Mouse (Mus musculus) neural tube, embryonic 12.5 days (tissue): ENCODE results near the gene 1810062G17Rik. TPM values are rescaled to one million over a fixed set of nuclear protein-coding genes. Genes with fewer than 3 reads are reported as not detected.

Experiments
- ATAC-seq: fragments of 200-750 bp; cut with Nextera tagmentation; 2 replicates; pipeline ENCODE4 v1.8.0; 2017; ENCODE audit warnings: low read depth, mild to moderate bottlenecking, moderate TSS enrichment, moderate library complexity; ENCODE audit not compliant: low FRiP score
- H3K27ac ChIP-seq: fragments of 300-500 bp; sonication (generic); 2 replicates; pipeline ENCODE4 v1.5.1; 2016
- H3K27me3 ChIP-seq: fragments of 300-500 bp; sonication (generic); replicated peaks from 2 replicates; pipeline ENCODE4 v1.6.1; 2016; ENCODE audit warnings: mild to moderate bottlenecking
- H3K36me3 ChIP-seq: fragments of 300-500 bp; sonication (generic); 2 replicates; pipeline ENCODE4 v1.6.1; 2016; ENCODE audit warnings: mild to moderate bottlenecking
- H3K4me1 ChIP-seq: fragments of 300-500 bp; sonication (generic); 2 replicates; pipeline ENCODE4 v1.6.1; 2016
- H3K4me2 ChIP-seq: fragments of 300-500 bp; sonication (generic); replicated peaks from 2 replicates; pipeline ENCODE4 v1.6.1; 2016; ENCODE audit warnings: mild to moderate bottlenecking
- H3K4me3 ChIP-seq: fragments of 300-500 bp; sonication (generic); 2 replicates; pipeline ENCODE4 v1.5.1; 2016
- H3K9ac ChIP-seq: fragments of 300-500 bp; sonication (generic); 2 replicates; pipeline ENCODE4 v1.6.1; 2016; ENCODE audit warnings: mild to moderate bottlenecking
- H3K9me3 ChIP-seq: fragments of 300-500 bp; sonication (generic); 2 replicates; pipeline ENCODE4 v1.6.1; 2016; ENCODE audit warnings: mild to moderate bottlenecking
- whole genome bisulfite sequencing: fragments of 180-500 bp; shearing (Covaris S2); methylation state at CpG from one replicate; pipeline ENCODE4 v1.1.7; 2016; 5-methylcytosine and 5-hydroxymethylcytosine counted together
- polyA plus RNA-seq: library from polyadenylated mRNA; unstranded; fragments of >200 nt; fragmentation: Nextera tagmentation; extraction: Ambion mirVana; gene quantifications from 2 replicates; pipeline ENCODE4 v1.2.1, GENCODE M21; 2016

Gene 1810062G17Rik
- 0.22 and 0.45 TPM in 2 replicates for polyA plus RNA-seq

DNA sequence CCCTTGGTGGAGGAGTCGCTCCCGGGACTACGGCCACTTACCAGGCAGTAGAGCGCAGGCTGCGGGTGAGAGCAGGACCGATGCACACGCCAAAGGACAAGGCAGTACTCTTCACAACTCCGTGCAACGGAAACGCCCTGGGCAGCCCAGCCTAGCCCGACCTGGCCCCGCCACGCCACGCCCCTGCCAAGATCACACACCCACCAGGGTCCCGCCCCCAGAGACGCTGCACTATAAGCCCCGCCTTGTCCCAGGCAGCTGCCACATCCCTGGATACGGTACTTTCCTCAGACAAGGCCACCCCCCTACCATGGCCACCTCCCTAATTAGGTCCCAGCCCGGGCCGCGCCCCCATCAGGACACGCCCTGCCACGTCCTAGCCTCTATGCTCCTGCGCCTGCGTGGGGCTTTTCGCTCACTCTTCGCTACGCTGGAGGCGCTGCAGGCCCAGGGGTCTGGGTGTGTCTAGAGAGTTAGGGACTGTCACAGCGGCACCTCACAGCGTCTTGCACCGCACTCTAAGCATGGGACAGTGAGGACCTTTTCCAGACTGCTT, at the start of gene 1810062G17Rik, which contains the start of gene Anxa5:
Gene 1810062G17Rik (plus strand): TSS at position 406 of the 556 bp plus-strand sequence.
Gene Anxa5 (minus strand): TSS at position 363 of the 556 bp plus-strand sequence.
- peaks cover 14% of the 10 kb centered on the region for H3K4me1 ChIP-seq
- WGBS, result under 1% methylated on average over 32 of the region's 32 CpGs
- peak within 1 kb of the TSS; percentile 54 for H3K9ac ChIP-seq
- no peaks in the 10 kb centered on the region for H3K9me3 ChIP-seq
- H3K36me3 ChIP-seq, result no peaks in the 10 kb centered on the region
- peak within 1 kb of the TSS; percentile 94 for H3K4me2 ChIP-seq
- no peak within 1 kb of the TSS for H3K27ac ChIP-seq
- ATAC-seq, result peak; percentile 97
- H3K27me3 ChIP-seq, result no peaks in the 10 kb centered on the region
- H3K4me3 ChIP-seq, result peak within 1 kb of the TSS; percentile 61

DNA sequence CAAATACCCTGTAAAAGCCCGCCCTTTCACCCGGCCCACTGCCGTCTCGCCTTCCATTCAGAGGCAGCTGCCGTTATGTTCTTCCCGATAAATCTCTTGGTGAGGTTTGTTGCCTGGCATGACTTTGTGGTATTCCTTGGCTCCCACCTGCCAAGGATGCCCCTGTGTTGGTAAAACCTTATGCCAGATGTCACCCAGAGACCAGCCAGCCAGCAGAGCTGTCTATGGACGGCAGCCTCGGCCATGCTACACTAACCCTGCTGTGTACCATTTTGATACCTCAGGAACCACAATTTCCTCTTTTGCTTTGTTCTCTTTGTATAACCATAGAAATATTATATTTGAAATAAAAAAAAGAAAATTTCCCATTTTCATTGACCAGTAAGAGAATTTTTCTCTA, 48.4 kb upstream of the 1810062G17Rik start:
- Histone ChIP-seq H3K27me3 (no peaks in the 10 kb centered on the region), H3K4me2 (no peak overlapping the region), H3K4me3 (no peak overlapping the region), H3K9ac (no peak overlapping the region), H3K36me3 (no peaks in the 10 kb centered on the region), H3K9me3 (no peaks in the 10 kb centered on the region), H3K27ac (no peak overlapping the region), H3K4me1 (no peaks in the 10 kb centered on the region)
- WGBS, result 96% methylated on average over 8 of the region's 8 CpGs
- no peak for ATAC-seq

DNA sequence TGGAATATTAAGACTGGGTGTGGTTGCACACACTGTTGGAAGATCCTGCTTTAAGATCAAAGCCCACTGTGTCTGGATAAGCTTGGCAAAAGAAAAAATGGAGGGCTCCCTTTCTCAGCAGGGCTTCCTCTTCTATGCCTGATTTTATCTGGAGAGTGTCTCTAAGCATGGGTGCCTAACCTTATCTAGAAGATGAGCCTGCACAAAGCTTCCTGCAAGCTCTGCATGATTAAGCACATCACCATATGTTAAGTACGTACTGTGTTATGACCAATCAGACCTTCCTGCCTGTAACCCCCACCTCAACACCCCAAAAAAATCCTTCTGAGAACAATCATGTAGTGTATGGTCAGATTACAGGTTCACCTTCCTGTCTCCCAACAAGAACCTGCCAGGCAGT, 45.4 kb upstream of the 1810062G17Rik start:
- H3K4me1 ChIP-seq, result no peaks in the 10 kb centered on the region
- no peaks in the 10 kb centered on the region for H3K27me3 ChIP-seq
- H3K27ac ChIP-seq, result no peak overlapping the region
- H3K9ac ChIP-seq, result no peak overlapping the region
- no peak overlapping the region for H3K4me3 ChIP-seq
- H3K4me2 ChIP-seq, result no peak overlapping the region
- H3K9me3 ChIP-seq, result no peaks in the 10 kb centered on the region
- 97% methylated on average over 1 of the region's 1 CpGs for WGBS
- H3K36me3 ChIP-seq, result no peaks in the 10 kb centered on the region
- no peak for ATAC-seq

DNA sequence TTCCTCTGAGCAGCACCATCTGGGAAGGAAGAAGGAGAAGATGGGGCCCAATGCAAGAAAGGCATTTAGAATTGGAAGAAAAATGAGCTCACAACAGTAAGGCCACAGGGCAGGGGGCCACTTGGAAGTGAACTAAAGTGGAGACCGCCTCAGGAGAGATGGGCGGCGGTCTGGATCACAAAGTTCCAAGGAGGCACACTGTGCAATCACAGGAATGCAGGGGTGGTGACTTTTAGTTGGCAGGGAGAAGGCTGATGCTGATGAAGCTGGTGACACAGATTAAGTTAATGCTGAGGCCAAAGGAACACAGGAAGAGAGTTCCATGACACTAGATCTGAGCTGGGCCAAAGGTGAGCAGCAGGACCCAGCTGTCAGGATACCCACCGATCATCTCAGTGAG, 35.5 kb upstream of the 1810062G17Rik start:
- WGBS, result 82% methylated on average over 4 of the region's 4 CpGs
- H3K4me3 ChIP-seq, result no peak overlapping the region
- H3K4me2 ChIP-seq, result no peak overlapping the region
- H3K36me3 ChIP-seq, result no peaks in the 10 kb centered on the region
- no peaks in the 10 kb centered on the region for H3K4me1 ChIP-seq
- no peak for ATAC-seq
- no peak overlapping the region for H3K27ac ChIP-seq
- no peaks in the 10 kb centered on the region for H3K9me3 ChIP-seq
- no peaks in the 10 kb centered on the region for H3K27me3 ChIP-seq
- no peak overlapping the region for H3K9ac ChIP-seq

GRCm38 (mm10) chr3:36442426-36442825, 33.3 kb upstream of the 1810062G17Rik start:
- H3K27me3 ChIP-seq, result no peaks in the 10 kb centered on the region
- H3K9me3 ChIP-seq, result no peaks in the 10 kb centered on the region
- no peak overlapping the region for H3K4me2 ChIP-seq
- H3K36me3 ChIP-seq, result no peaks in the 10 kb centered on the region
- peak; percentile 57; the same call in 1 of the 2 replicates for ATAC-seq
- no peak overlapping the region for H3K27ac ChIP-seq
- 4% methylated on average over 2 of the region's 2 CpGs for WGBS
- H3K4me3 ChIP-seq, result no peak overlapping the region
- H3K9ac ChIP-seq, result no peak overlapping the region
- H3K4me1 ChIP-seq, result no peaks in the 10 kb centered on the region

DNA sequence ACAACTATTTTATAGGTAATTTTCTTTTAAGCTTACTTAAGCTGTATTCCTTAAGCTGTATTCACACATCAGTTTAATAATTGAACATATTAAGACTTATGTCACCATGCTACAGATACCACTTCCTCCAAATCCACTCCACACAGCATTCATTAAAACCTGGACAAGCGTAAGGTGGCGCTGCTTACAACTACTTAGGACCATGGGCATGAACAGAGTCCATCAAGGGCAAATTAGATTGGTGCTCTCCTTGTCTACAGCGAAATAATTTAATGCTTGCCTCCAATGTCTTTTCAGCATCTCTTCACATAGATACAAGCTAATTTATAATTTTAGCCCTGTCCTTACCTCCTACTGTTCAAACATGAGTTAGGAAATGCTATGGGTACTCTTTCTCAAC, 29.7 kb upstream of the 1810062G17Rik start:
- H3K9ac ChIP-seq, result no peak overlapping the region
- H3K9me3 ChIP-seq, result no peaks in the 10 kb centered on the region
- no peaks in the 10 kb centered on the region for H3K4me1 ChIP-seq
- no peak for ATAC-seq
- H3K4me2 ChIP-seq, result no peak overlapping the region
- H3K36me3 ChIP-seq, result 0 out of 2 replicates have a peak, but pooled peaks cover 5% of the 10 kb centered on the region
- H3K27ac ChIP-seq, result no peak overlapping the region
- WGBS, result 94% methylated on average over 3 of the region's 3 CpGs
- no peaks in the 10 kb centered on the region for H3K27me3 ChIP-seq
- no peak overlapping the region for H3K4me3 ChIP-seq

- ATAC-seq, result no peak
- Histone ChIP-seq H3K4me1 (no peaks in the 10 kb centered on the region), H3K9ac (no peak overlapping the region), H3K27ac (no peak overlapping the region), H3K4me3 (no peak overlapping the region), H3K4me2 (no peak overlapping the region), H3K36me3 (0 out of 2 replicates have a peak, but pooled peaks cover 5% of the 10 kb centered on the region), H3K27me3 (no peaks in the 10 kb centered on the region), H3K9me3 (no peaks in the 10 kb centered on the region)
- 86% methylated on average over 5 of the region's 5 CpGs for WGBS
These were observed 29.2 kb upstream of the 1810062G17Rik start for GRCm38 (mm10) chr3:36446506-36446905.

GRCm38 (mm10) chr3:36446918-36447317, 28.8 kb upstream of the 1810062G17Rik start:
- no peak overlapping the region for H3K9ac ChIP-seq
- no peak overlapping the region for H3K27ac ChIP-seq
- H3K4me3 ChIP-seq, result no peak overlapping the region
- no peak for ATAC-seq
- no peaks in the 10 kb centered on the region for H3K9me3 ChIP-seq
- H3K36me3 ChIP-seq, result 0 out of 2 replicates have a peak, but pooled peaks cover 5% of the 10 kb centered on the region
- no peak overlapping the region for H3K4me2 ChIP-seq
- no peaks in the 10 kb centered on the region for H3K4me1 ChIP-seq
- H3K27me3 ChIP-seq, result no peaks in the 10 kb centered on the region
- 84% methylated on average over 6 of the region's 6 CpGs for WGBS

- no peak overlapping the region for H3K27ac ChIP-seq
- H3K9me3 ChIP-seq, result no peaks in the 10 kb centered on the region
- peaks cover 12% of the 10 kb centered on the region; the same call in 1 of the 2 replicates for H3K36me3 ChIP-seq
- H3K4me3 ChIP-seq, result no peak overlapping the region
- H3K9ac ChIP-seq, result no peak overlapping the region
- no peak overlapping the region for H3K4me2 ChIP-seq
- no peak for ATAC-seq
- H3K4me1 ChIP-seq, result no peaks in the 10 kb centered on the region
- WGBS, result 38% methylated on average over 20 of the region's 20 CpGs
- no peaks in the 10 kb centered on the region for H3K27me3 ChIP-seq
These were observed 26.2 kb upstream of the 1810062G17Rik start for GRCm38 (mm10) chr3:36449292-36450165.

DNA sequence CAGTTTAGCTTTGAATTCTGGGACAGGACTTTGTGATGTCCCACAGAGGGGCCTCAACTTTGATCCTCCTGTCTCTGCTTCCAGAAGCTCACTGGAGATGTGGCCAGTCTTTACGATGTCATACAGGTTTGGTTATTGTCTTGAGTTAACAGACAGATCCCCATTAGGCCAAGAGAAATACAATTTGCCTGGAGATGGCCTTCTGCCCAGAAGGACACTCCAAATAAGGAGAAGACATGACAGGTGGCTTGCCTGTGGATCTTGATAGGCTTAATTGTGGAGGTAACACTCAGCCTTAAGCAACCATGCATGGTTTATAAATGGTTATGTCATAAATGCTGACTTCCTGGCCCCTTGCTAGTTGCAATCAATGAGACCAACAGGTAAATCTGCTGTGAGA, 23.2 kb upstream of the 1810062G17Rik start:
- Histone ChIP-seq H3K4me3 (no peak overlapping the region), H3K9ac (no peak overlapping the region), H3K9me3 (no peaks in the 10 kb centered on the region), H3K36me3 (peaks cover 15% of the 10 kb centered on the region; the same call in 1 of the 2 replicates), H3K27me3 (no peaks in the 10 kb centered on the region), H3K4me2 (no peak overlapping the region), H3K27ac (no peak overlapping the region), H3K4me1 (no peaks in the 10 kb centered on the region)
- no peak for ATAC-seq
- WGBS, result 88% methylated on average over 1 of the region's 1 CpGs

- Histone ChIP-seq H3K36me3 (peaks cover 10% of the 10 kb centered on the region; the same call in 1 of the 2 replicates), H3K27ac (no peak overlapping the region), H3K4me3 (no peak overlapping the region)
These were observed 20.6 kb upstream of the 1810062G17Rik start for GRCm38 (mm10) chr3:36455124-36455523.

GRCm38 (mm10) chr3:36455566-36455965, 20.2 kb upstream of the 1810062G17Rik start:
- H3K4me2 ChIP-seq, result no peak overlapping the region
- no peaks in the 10 kb centered on the region for H3K27me3 ChIP-seq
- H3K9ac ChIP-seq, result no peak overlapping the region
- no peaks in the 10 kb centered on the region for H3K4me1 ChIP-seq
- H3K9me3 ChIP-seq, result no peaks in the 10 kb centered on the region
- no peak overlapping the region for H3K4me3 ChIP-seq
- no peak for ATAC-seq
- H3K27ac ChIP-seq, result no peak overlapping the region
- 79% methylated on average over 3 of the region's 3 CpGs for WGBS
- peaks cover 10% of the 10 kb centered on the region; the same call in 1 of the 2 replicates for H3K36me3 ChIP-seq

More at GRCm38 (mm10) chr3:36455124-36455523, 20.6 kb upstream of the 1810062G17Rik start:
- no peaks in the 10 kb centered on the region for H3K27me3 ChIP-seq
- WGBS, result 93% methylated on average over 8 of the region's 8 CpGs
- H3K4me1 ChIP-seq, result no peaks in the 10 kb centered on the region
- H3K4me2 ChIP-seq, result no peak overlapping the region
- no peak for ATAC-seq
- H3K9ac ChIP-seq, result no peak overlapping the region
- no peaks in the 10 kb centered on the region for H3K9me3 ChIP-seq
